Mouse (Mus musculus): Measurements from ENCODE around the gene Chad. TPM values are rescaled to one million over a fixed set of nuclear protein-coding genes. Genes with fewer than 3 reads are reported as not detected.

Chad gene
- total RNA-seq, 2 experiments from 2014 or later, result 5.4 to 17.5 TPM

DNA sequence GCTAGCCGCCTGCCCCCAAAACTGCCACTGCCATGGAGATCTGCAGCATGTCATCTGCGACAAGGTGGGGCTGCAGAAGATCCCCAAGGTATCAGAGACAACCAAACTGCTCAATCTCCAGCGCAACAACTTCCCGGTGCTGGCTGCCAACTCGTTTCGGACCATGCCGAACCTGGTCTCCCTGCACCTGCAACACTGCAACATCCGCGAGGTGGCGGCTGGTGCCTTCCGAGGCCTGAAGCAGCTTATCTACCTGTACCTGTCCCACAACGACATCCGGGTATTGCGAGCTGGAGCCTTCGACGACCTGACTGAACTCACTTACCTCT lies 268 bp downstream of the Chad start:
- no peak for DNase-seq

DNA sequence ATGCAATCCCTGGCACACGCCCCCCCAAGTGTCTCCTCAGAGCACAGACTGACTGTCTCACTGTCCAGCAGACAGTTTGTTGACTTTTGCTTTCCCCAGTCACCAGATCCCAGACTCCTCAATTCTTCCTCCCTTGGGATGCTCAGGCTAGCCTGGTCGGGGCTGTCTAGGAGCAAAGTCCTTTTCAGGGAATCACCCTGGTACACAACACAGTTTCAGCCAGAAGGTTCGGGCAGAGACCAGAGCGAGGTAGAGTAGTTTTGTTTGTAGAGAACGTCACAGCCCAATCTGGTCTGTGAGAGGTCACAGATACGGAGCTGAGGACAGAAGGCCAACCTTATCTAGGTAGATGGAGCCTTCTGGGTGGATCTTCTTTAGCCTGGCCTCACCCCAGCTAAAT lies 1.7 kb downstream of the Chad start:
- no peak for DNase-seq

DNA sequence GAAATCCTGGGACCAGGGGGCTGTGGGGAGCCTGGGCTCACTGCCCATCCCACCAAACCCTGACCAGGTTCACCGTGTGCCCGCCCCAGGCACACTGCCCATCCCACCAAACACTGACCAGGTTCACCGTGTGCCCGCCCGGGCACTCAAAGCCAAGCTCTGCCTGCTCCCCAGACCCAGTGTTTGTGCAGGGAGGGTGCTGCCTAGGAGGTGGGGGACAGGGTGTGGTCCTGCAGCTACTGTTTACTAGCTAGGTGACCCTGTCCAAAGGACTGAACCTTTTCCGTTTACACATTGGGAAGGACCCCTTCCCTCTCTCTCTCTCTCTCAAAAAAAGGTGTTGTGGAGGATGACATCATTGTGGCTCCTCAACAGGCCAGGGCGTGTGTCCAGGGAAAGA lies 2.5 kb downstream of the Chad start:
- DNase-seq, result no peak

DNA sequence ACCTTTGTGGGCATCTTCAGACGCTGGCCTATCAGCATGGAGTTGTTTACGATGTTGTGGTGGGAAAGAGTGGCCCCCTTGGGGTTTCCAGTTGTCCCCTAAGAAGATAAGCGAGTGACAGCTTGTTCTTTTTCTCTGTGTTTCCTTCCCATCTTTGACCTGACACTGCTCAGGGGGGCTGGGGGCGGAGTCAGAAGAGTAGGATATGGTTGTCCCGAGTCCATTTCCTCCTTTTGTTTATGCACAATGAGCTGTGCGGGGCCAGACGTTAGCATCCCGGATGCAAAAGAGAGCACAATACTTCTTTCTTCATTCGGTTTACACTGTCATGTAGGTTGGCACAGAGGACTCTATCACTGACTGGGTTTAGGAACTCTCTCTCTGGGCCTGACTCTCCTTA lies 5.8 kb downstream of the Chad start:
- DNase-seq, result peak; percentile 18

DNA sequence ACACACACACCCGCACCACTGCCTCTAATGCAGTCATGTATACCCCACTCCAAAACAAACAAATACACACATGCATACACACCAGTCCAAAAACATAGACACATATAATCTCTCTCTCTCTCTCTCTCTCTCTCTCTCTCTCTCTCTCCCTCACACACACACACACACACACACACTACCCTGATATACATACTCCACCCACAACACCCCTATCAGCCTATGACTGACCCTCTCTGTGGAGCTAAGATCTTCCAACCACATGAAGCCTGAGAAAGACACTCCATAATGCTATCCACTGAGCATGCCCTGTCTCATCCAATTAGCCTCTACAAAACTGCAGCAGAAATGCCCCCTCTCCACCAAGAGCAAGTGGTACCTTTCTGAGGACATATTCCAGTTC lies 7.0 kb downstream of the Chad start:
- no peak for DNase-seq

DNA sequence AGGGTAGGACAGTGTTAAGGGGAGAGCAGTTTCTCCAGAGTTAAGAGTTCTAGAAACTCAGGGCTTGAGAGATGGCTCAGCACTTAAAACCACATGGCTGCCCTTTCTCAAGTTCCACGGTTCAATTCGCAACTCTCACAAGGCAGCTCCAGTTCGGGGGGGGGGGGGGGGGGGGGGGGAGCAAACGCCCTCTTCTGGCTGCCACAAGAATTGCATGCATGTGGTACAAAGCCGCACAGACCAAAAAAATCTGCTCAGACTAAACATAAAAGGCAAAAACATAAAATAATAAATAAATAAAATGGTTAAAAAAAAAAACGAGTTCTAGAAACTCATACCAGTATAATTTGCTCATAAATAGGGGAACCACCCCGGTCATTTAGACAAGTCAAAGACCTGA lies 9.7 kb downstream of the Chad start:
- DNase-seq, result no peak

DNA sequence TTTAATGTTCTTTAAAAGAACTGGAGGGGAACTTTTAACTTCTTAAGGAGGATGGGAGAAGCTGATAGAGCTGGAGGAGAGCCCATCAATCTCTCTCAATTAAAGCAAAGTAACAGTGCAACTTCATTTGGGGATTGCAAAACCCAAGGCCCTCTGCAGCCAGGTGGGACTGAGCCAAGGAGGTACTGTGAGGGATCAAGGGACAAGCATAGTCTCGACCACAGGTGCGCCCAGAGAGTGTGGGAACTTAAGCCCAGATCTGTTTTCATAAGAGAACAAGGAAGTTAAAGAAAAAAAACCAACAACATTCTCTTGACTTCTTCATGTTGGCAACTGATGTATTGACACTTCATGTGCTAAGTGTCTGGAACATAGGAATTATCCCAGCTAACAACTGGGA lies 10.2 kb downstream of the Chad start:
- no peak for DNase-seq

DNA sequence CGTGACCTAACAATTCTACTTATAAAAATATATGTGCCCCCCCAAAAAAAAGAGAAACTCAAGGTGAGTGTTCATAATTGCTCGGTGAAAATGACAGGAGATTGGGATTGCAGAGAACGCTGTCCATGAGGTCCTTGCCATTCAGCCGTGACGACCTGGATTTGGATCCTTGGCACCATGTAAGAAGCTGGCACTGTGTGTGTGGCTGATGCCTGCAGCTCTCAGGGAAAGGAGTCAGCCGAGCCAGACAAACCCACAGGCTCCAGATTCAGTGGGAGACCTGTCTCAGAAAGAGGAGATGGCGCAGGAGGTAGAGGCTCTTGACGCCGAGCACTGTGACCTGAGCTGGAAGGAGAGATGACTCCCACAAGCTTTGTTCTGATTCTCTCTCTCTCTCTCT lies 11.5 kb downstream of the Chad start:
- DNase-seq, result no peak

DNA sequence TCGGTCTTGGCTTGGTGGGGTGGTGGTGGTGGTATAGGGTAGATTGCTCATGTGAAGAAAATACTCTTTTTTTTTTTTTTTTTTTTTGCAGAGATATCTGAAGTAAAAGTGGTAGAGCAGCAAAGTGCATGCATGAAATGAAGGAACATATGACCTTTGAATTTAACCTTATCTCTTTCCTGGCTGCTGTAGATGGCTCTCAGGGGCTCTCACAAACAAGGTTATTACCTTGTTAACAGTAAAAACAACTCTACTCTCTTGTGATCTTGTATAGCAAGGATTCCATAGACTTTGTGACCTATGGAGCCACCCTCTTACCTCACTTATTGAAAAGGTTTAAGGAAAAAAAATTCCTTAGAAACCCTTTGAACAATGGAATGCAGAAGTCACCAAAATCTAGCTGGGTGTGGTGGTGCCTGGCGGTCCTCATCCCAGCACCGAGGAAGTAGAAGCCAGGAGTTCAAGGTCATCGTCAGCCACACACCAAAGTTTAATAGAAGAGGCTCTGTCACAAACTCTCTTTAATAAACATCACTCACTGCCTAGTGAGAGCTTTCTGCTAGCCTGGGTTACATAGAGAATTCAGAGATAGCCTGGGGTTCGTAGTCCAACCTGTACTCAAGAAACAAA lies 15.4 kb downstream of the Chad start:
- no peak for DNase-seq

DNA sequence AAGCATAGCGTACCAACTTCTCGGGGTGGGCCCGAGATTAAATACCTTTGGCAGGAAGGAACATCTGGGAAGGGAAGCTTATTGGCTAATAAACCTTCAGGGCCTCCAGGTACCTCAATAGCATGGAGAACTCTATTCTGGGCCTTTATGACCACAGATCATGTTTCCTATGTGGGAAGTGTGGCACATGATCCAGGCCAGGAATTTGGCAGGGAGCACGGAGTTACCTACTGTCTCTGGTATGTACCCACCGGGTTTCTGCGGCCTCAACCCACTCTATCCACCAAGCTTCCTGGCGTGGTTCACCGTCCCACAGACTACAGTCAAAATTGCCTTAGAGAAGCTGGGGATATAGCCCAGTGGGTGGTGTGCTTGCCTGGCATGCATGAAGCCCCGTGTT lies 20.2 kb downstream of the Chad start:
- no peak for DNase-seq

DNA sequence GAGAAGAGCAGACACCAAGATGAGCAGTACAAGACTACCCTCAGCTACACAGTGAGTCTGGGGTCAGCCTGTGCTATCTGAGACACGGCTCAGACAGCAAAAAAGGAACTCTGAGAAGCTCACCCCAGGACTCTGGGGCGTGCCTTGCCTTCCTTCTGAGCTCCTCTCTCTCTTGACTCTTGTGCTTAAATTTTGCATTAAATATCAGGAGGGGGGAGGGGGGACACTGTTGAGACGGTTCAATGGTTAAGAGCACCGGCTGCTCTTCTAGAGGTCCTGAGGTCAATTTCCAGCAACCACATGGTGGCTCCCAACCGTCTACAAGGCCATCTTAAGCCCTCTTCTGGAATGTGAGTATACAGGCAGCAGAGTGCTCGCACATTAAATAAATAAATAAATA lies 22.7 kb downstream of the Chad start:
- no peak for DNase-seq

DNA sequence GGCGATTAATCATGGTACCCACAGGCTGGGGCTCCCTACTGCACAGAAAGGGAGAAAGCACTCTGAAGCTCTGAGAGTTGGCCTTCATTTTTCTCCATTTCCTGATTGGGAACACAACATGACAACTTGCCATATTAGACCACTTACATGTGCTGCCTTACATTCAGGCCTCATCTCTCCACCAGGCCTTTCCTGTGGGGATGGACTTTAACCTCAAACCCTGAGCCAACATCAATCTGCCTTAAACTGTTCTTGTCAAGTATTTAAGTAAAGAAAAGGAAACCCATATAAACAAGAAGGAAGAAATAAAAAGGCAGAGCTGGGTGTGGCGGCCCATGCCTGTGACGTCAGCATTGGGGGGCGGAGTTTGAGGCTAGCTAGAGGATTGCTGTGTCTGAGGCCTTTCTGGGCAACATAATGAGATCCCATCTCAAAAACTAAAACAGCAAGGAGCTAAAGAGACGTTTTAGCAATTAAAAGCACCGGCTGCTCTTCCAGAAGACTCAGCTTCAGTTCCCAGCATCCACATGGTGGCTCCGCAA lies 31.5 kb downstream of the Chad start:
- no peak for DNase-seq

DNA sequence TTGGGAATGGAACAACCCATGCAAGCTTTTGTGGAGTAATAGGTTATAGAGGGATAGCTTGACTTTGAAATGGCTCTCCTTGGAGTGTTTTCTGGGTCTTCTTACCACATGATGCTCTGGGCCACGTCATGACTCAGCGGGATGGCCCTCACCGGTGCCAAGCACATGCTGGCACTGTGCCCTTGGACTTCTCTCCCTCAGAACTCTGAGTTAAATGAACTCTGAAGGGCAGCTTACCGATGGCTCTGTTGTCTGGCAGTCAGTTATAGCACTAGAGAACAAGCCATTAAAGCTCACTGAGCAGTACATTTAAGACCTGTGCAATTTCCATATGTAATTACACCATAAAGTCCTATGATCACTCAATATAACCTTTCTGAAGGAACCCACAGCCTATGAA lies 32.5 kb downstream of the Chad start:
- DNase-seq, result peak; percentile 19

DNA sequence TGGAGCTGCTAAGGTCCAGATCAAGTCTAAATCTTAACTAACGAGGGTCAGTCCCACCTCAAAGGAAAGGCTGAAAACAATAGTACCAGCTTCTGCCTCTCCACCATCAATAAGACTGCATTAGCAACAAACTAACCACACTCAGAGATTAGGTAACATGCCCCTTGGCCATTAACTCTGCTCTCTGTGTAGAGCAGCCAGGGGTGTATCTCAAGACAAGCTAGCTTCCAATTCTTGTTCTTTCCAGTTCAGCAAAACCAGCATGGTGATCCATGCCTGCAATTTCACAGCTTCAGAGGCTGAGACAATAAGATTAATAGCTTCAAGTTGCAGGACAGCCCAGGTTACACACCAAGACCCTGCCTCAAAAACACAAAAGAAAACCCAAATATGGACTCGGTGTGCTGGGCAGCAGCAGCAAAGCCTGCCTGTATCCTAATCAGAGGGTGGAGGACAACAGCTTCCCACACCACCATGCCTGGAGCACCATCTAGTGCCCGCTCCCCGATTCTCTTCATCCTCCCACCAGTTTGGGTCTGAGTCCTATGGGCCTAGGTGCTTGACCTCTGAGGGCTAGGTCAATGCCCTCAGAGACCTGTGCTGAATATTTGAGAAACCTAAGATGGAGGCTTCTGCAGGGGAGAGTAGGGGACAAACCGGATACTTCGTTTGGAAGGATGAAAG lies 33.7 kb downstream of the Chad start:
- no peak for DNase-seq

DNA sequence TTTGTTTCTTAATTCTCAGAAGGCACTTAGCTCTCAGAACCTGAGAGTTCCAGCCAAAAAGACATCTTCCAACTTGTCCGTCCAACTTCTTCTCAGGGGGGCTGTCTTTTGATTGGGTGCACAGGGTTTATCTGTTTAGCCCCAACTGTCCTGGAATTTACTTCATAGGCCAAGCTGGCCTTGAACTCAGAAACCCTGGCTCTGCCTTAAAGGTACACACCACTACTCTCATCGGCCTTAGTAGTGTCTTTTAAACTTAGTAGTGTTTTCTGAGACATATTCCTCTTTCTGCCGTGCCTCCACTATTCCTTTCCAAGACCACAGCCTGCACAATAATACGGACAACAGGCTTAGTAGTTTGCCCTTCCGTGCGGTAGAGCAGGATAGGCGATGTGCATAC lies 35.6 kb downstream of the Chad start:
- DNase-seq, result no peak

DNA sequence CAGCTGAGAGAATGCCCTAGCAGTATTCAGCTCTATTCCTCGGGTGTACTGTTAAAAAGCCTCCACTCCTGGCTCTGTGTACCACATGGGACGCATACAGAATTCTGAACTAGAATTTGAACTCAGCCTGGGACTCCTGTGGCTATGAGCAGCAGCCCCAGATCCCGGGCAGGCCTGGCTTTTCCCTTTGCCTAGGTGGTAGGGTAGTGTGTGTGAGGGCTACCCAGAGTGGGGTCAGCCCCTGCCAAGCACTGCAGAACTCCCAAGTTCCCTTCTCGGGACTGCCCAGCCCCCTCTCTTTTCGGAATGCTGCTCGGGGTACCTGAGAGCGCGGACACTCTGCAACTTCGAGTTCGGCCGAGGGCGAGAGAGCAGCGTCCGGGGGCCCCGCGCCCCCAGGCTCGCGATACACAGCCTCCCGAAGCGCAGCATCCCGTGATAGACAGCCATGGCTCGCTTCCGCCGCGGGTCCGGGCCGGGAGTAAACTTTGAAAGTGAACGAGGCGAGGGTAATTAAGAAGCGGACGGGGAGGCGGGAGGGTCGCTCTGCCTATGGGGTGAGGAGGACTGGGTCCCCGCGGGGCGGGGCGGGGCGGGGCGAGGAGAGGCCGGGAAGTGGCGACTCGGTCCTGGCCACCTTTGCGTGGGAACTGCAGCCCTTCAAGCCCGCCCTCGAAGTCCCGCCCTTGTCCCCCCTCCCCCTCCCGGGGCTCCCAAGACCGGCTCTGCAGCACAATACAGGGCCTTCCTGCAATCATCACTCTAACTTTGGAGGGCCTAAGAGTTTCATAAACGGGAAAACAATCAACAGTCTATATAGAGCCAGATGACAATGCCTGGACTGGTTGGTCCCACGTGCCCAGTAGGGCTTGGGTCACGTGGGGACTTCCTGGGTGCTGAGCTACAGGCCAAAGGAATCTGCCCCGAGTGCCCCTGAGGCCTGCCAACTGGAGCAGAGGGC lies 36.8 kb downstream of the Chad start, which contains the start of gene Acsf2:
Gene Acsf2, minus strand, starts transcription at position 551 of the 961 bp plus-strand sequence.
- peak; percentile 88 for DNase-seq

DNA sequence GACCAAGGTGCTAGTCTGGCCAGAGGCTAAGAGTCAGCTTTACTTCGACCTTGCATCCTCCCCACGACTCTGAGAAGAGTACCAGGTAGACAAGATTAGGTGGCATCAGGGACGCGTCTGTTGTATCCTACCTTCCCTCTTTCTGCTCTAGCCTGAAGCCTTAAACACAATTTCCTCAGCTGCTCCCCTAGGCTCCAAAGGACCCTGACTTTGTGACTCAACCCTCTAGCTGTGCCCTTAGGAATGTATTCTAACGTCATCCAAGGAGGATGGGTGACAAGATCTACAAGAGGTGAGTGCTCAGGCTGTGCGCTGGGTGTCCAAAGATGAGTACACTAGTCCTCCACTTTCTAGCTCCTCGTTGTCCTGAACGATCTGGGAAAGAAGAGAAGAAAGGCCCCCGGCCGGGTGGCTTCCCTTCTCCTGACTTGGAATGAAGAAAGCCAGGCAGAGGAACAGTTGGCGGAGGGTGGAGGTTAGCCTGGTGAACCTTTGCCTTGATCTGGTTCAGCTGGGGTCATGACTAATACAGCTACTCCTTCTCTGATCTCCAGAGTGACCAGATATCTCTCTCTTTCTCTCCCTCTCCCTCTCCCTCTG lies 37.6 kb downstream of the Chad start:
- no peak for DNase-seq

DNA sequence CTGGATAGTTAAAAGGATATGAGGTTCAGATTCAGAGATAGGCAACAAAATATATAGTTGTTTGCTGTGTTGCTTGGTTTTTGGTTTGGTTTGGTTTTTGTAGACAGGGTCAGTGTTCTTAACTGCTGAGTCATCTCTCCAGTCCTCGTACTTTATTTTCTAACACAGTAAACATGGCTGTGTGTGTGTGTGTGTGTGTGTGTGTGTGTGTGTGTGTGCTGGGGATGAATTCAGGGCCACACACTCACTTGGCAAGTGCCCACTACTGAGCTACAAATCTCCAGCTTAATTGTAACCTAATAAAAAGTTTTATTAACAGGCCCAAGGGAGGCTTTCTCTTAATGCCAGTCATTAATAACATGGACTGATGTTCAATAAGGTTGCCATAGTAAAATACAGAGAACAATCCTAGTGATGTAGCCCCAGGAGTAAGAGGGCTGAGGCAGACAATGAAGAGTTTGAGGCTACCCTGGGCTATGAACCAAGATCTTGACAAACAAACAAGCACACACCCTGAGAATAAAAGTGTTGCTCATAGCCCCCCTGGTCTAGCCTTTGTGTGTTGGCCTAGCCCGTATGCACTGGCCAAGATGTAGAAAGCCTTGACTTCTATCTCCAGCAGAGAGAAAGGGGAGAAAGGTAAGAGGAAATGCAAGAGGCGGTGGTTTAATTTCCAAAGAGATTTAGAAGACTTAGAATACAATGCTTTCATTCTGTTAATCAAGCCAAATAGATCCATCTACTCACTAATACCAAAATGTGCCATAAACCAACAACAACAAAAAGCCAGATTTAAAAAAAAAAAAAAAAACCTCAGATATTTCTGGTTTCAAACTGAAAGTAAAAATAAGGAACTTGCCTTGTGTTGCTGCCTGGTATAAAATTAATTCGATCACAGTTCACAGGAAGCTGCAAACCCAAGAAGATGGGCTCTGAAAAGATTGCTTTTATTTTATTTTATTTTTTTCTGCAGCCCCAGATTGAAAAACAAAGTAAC lies 46.2 kb downstream of the Chad start:
- no peak for DNase-seq

DNA sequence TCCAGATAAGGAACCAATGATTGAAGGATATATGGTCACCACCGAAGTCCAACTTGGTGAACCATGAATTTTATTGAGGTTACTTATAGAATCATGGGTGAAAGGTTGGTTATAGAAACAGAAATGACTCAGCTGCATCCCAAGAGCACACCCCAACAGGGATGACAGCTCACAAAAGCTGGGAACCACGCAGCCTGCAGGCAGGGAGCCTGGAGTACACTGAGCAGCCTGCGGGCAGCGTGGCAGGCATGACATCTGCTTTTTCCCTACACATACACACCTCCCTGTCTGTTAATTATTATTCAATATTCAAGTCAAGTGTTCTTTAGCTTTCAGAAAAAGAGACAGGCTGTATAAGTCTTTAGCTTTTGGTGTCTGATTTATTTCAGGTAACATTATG lies 49.8 kb downstream of the Chad start:
- no peak for DNase-seq

DNA sequence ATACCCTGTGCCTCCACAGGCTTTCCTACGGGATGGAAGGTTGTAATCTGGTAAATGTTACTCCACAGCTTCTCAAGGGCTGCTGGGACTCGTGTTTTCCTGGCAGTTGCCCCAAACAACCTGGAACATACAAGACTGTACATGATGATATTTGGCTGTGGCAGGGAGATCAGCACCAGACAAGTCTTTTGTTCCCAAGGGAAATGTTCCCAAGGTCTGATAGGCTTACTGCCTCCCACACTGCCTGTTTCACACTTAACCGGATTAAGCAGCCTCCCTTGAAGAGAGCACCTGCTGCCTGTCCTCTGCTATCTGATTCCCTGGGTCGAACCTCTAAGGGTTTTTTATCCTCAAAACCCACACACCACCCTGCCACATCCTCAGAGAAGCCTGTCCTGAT lies 50.6 kb downstream of the Chad start:
- DNase-seq, result no peak

DNA sequence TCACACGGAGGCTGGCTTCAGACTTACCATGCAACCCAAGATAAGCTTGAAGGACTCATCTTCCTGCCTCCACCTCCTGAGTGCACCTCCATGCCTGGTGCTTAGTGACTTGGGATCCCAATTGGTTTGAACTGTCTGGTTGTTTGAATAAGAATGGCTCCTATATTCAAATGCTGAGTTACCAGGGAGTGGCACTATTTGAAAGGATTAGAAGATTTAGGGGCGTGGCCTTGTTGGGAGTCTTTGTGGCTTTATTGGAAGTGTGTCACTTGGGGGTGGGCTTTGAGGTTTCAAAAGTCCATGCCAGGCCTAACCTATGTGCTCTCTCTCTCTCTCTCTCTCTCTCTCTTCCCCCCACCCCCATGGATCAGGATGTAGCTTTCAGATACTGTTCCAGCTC lies 52.8 kb downstream of the Chad start:
- no peak for DNase-seq

Measured in gastrocnemius, postnatal 25 days (tissue).